Mouse (Mus musculus) subcutaneous adipose tissue, adult 2 months (tissue): ENCODE results near the gene Tph2. TPM values are rescaled to one million over a fixed set of nuclear protein-coding genes. Genes with fewer than 3 reads are reported as not detected.

Experiments
- polyA plus RNA-seq: library from polyadenylated mRNA; depleted of rRNA; stranded (reverse); fragments of >200 nt; gene quantifications from 2 replicates; pipeline ENCODE4 v1.2.3, GENCODE M21; 2012; ENCODE audit warnings: low replicate concordance; rRNA removed

Tph2 gene
- polyA plus RNA-seq, result 1.3 TPM in 1 of 2 replicates, not detected in the other

GRCm38 (mm10) chr10:115184697-115185096, at the start of gene Tph2:
TSS of gene Tph2 (minus strand) at chr10:115185022.

Other genes with a start within 250 kb of the Tph2 start
- gene Tbc1d15, start 66.4 kb upstream of the Tph2 start, polyA plus RNA-seq, result 15.4 and 15.8 TPM in 2 replicates
- 14.4 and 16.3 TPM in 2 replicates for gene Rab21, start 130.6 kb upstream of the Tph2 start, polyA plus RNA-seq
- gene Tmem19, start 177.5 kb upstream of the Tph2 start, polyA plus RNA-seq, result 16.1 and 19.3 TPM in 2 replicates
- gene Thap2, start 199.4 kb upstream of the Tph2 start, polyA plus RNA-seq, result 5.3 and 5.9 TPM in 2 replicates
- gene Zfc3h1, start 199.9 kb upstream of the Tph2 start, polyA plus RNA-seq, result 29.0 and 29.5 TPM in 2 replicates